Mouse (Mus musculus) adipocyte (in vitro differentiated cells): ENCODE data around the gene Dnaaf5.

Experiments
- DNase-seq: peaks from one replicate; pipeline ENCODE4 v3.0.0-alpha.2; 2016; ENCODE audit warnings: low spot score

Gene Dnaaf5

GRCm38 (mm10) chr5:139198779-139199178, 48.8 kb downstream of the Dnaaf5 start:
- peak; percentile 60 for DNase-seq

GRCm38 (mm10) chr5:139199636-139199994, 49.6 kb downstream of the Dnaaf5 start:
- no peak for DNase-seq

- DNase-seq = peak; percentile 98
These were observed 50.2 kb downstream of the Dnaaf5 start, which contains the start of gene Sun1 for GRCm38 (mm10) chr5:139199995-139200769. TSS of gene Sun1 (plus strand) at chr5:139200637.

GRCm38 (mm10) chr5:139200770-139201569, 50.9 kb downstream of the Dnaaf5 start:
- peak; percentile 24 for DNase-seq

GRCm38 (mm10) chr5:139202127-139202526, 52.1 kb downstream of the Dnaaf5 start:
- DNase-seq = no peak

GRCm38 (mm10) chr5:139203312-139203711, 53.3 kb downstream of the Dnaaf5 start:
- DNase-seq = no peak

GRCm38 (mm10) chr5:139206081-139206480, 56.1 kb downstream of the Dnaaf5 start:
- DNase-seq = no peak

GRCm38 (mm10) chr5:139206525-139206924, 56.5 kb downstream of the Dnaaf5 start:
- DNase-seq = no peak

- DNase-seq = no peak
These were observed 58.2 kb downstream of the Dnaaf5 start for GRCm38 (mm10) chr5:139208183-139208582.

- DNase-seq = peak; percentile 57
These were observed 59.1 kb downstream of the Dnaaf5 start for GRCm38 (mm10) chr5:139208871-139209684.

GRCm38 (mm10) chr5:139209685-139210026, 59.6 kb downstream of the Dnaaf5 start:
- DNase-seq = no peak

GRCm38 (mm10) chr5:139211737-139212385, 61.8 kb downstream of the Dnaaf5 start:
- DNase-seq = no peak

- DNase-seq = no peak
These were observed 64.3 kb downstream of the Dnaaf5 start for GRCm38 (mm10) chr5:139214298-139214697.

- no peak for DNase-seq
These were observed 65.2 kb downstream of the Dnaaf5 start for GRCm38 (mm10) chr5:139215184-139215583.

- DNase-seq = no peak
These were observed 66.1 kb downstream of the Dnaaf5 start for GRCm38 (mm10) chr5:139216121-139216520.

GRCm38 (mm10) chr5:139216774-139217173, 66.8 kb downstream of the Dnaaf5 start:
- DNase-seq = no peak

GRCm38 (mm10) chr5:139220006-139220515, 70.0 kb downstream of the Dnaaf5 start:
- DNase-seq = peak; percentile 77

- DNase-seq = no peak
These were observed 70.6 kb downstream of the Dnaaf5 start for GRCm38 (mm10) chr5:139220610-139221009.

- DNase-seq = no peak
These were observed 73.3 kb downstream of the Dnaaf5 start for GRCm38 (mm10) chr5:139223331-139223730.

- DNase-seq = no peak
These were observed 77.2 kb downstream of the Dnaaf5 start for GRCm38 (mm10) chr5:139227236-139227635.

GRCm38 (mm10) chr5:139227645-139228044, 77.6 kb downstream of the Dnaaf5 start:
- DNase-seq = no peak

GRCm38 (mm10) chr5:139228318-139228717, 78.3 kb downstream of the Dnaaf5 start:
- no peak for DNase-seq
